Mouse (Mus musculus): ENCODE measurements at regions not wholly inside any gene's neighbourhood (a gene's known extent, or its start where the extent isn't known, plus 50 kb on each side); places are given as distances from the start of the nearest gene placed in this dataset.
A peak's percentile ranks its signal among the peaks of the same experiment; 100 is the strongest.
"Not testable (repeated sequence)": the region's sequence is repeated elsewhere in the genome, so short reads cannot be mapped to it uniquely, and the experiment has no call there.

- no peak for ATAC-seq (ENCODE audit: low FRiP score)
- no peaks in the 10 kb centered on the region for H3K9me3 ChIP-seq
- no peak overlapping the region for H3K4me3 ChIP-seq
- WGBS: 73% methylated on average over 9 of the region's 9 CpGs
- H3K27ac ChIP-seq: no peak overlapping the region
- H3K4me1 ChIP-seq (replicated peaks): no peaks in the 10 kb centered on the region
- no peaks in the 10 kb centered on the region for H3K27me3 ChIP-seq
- H3K4me2 ChIP-seq: no peak overlapping the region
- no peaks in the 10 kb centered on the region for H3K36me3 ChIP-seq
- no peak overlapping the region for H3K9ac ChIP-seq
Measured at GRCm38 (mm10) chr6:50840826-50841225, 186.6 kb upstream of the Npvf start.

GRCm38 (mm10) chr6:50845246-50845645, 191.0 kb upstream of the Npvf start:
- ATAC-seq (ENCODE audit: low FRiP score); H3K36me3 ChIP-seq; H3K27ac ChIP-seq; H3K4me2 ChIP-seq; H3K27me3 ChIP-seq; H3K9ac ChIP-seq; H3K4me3 ChIP-seq; H3K9me3 ChIP-seq: not testable (repeated sequence)
- H3K4me1 ChIP-seq (replicated peaks): peaks cover 20% of the 10 kb centered on the region
- 92% methylated on average over 2 of the region's 2 CpGs for whole genome bisulfite sequencing

- H3K9ac ChIP-seq: no peak overlapping the region
- no peak overlapping the region for H3K4me2 ChIP-seq
- peak overlapping the region; percentile 30 for H3K27ac ChIP-seq
- H3K9me3 ChIP-seq: no peaks in the 10 kb centered on the region
- peaks cover 20% of the 10 kb centered on the region for H3K4me1 ChIP-seq (replicated peaks)
- WGBS: 56% methylated on average over 18 of the region's 18 CpGs
- peak; percentile 43; the same call in 1 of the 2 replicates for ATAC-seq (ENCODE audit: low FRiP score)
- no peaks in the 10 kb centered on the region for H3K36me3 ChIP-seq
- H3K4me3 ChIP-seq: no peak overlapping the region
- no peaks in the 10 kb centered on the region for H3K27me3 ChIP-seq
Measured at GRCm38 (mm10) chr6:50846740-50847516, 192.7 kb upstream of the Npvf start.

GRCm38 (mm10) chr6:50847548-50847947, 193.3 kb upstream of the Npvf start:
- Histone ChIP-seq H3K4me2 (no peak overlapping the region), H3K4me1 (replicated peaks) (peaks cover 20% of the 10 kb centered on the region), H3K27ac (no peak overlapping the region; the same call in 1 of the 2 replicates), H3K9me3 (no peaks in the 10 kb centered on the region), H3K9ac (no peak overlapping the region), H3K36me3 (no peaks in the 10 kb centered on the region), H3K27me3 (no peaks in the 10 kb centered on the region), H3K4me3 (no peak overlapping the region)
- 84% methylated on average over 7 of the region's 7 CpGs for WGBS
- no peak for ATAC-seq (ENCODE audit: low FRiP score)

- no peaks in the 10 kb centered on the region for H3K36me3 ChIP-seq
- no peak overlapping the region for H3K4me3 ChIP-seq
- no peak overlapping the region for H3K27ac ChIP-seq
- no peaks in the 10 kb centered on the region for H3K27me3 ChIP-seq
- H3K9ac ChIP-seq: no peak overlapping the region
- WGBS: 91% methylated on average over 4 of the region's 4 CpGs
- H3K9me3 ChIP-seq: no peaks in the 10 kb centered on the region
- no peaks in the 10 kb centered on the region for H3K4me1 ChIP-seq (replicated peaks)
- H3K4me2 ChIP-seq: no peak overlapping the region
- ATAC-seq (ENCODE audit: low FRiP score): no peak
Measured at GRCm38 (mm10) chr6:50859162-50859561, 204.9 kb upstream of the Npvf start.

- H3K4me2 ChIP-seq: no peak overlapping the region
- 90% methylated on average over 5 of the region's 5 CpGs for WGBS
- ATAC-seq (ENCODE audit: low FRiP score): no peak
Measured at GRCm38 (mm10) chr6:50877991-50878390, 223.8 kb upstream of the Npvf start.

GRCm38 (mm10) chr6:50882298-50882697, 228.1 kb upstream of the Npvf start:
- Histone ChIP-seq H3K4me2 (no peak overlapping the region), H3K36me3 (no peaks in the 10 kb centered on the region), H3K27me3 (no peaks in the 10 kb centered on the region), H3K4me1 (replicated peaks) (no peaks in the 10 kb centered on the region), H3K4me3 (no peak overlapping the region), H3K9me3 (no peaks in the 10 kb centered on the region), H3K9ac (no peak overlapping the region), H3K27ac (no peak overlapping the region)
- no peak for ATAC-seq (ENCODE audit: low FRiP score)
- 43% methylated on average over 3 of the region's 3 CpGs for WGBS

More at GRCm38 (mm10) chr6:50877991-50878390, 223.8 kb upstream of the Npvf start:
- Histone ChIP-seq H3K36me3 (no peaks in the 10 kb centered on the region), H3K27ac (no peak overlapping the region), H3K9me3 (no peaks in the 10 kb centered on the region), H3K4me1 (replicated peaks) (no peaks in the 10 kb centered on the region), H3K27me3 (no peaks in the 10 kb centered on the region), H3K4me3 (no peak overlapping the region), H3K9ac (no peak overlapping the region)

- Histone ChIP-seq H3K27me3 (no peaks in the 10 kb centered on the region), H3K4me1 (replicated peaks) (no peaks in the 10 kb centered on the region), H3K9me3 (no peaks in the 10 kb centered on the region), H3K27ac (no peak overlapping the region), H3K36me3 (no peaks in the 10 kb centered on the region), H3K9ac (no peak overlapping the region), H3K4me3 (no peak overlapping the region), H3K4me2 (no peak overlapping the region)
- ATAC-seq (ENCODE audit: low FRiP score): no peak
- 71% methylated on average over 4 of the region's 4 CpGs for WGBS
Measured at GRCm38 (mm10) chr6:50882759-50883158, 228.5 kb upstream of the Npvf start.

- no peak for ATAC-seq (ENCODE audit: low FRiP score)
Measured at GRCm38 (mm10) chr6:50885031-50885430, 230.8 kb upstream of the Npvf start.

GRCm38 (mm10) chr6:50885771-50886360, 231.6 kb upstream of the Npvf start:
- 92% methylated on average over 8 of the region's 8 CpGs for WGBS
- Histone ChIP-seq H3K4me3 (no peak overlapping the region), H3K9ac (no peak overlapping the region), H3K27ac (no peak overlapping the region), H3K27me3 (no peaks in the 10 kb centered on the region), H3K36me3 (no peaks in the 10 kb centered on the region), H3K4me1 (replicated peaks) (peaks cover 13% of the 10 kb centered on the region), H3K4me2 (no peak overlapping the region), H3K9me3 (no peaks in the 10 kb centered on the region)
- no peak for ATAC-seq (ENCODE audit: low FRiP score)

More at GRCm38 (mm10) chr6:50885031-50885430, 230.8 kb upstream of the Npvf start:
- Histone ChIP-seq H3K9ac (no peak overlapping the region), H3K4me1 (replicated peaks) (peaks cover 5% of the 10 kb centered on the region), H3K27ac (no peak overlapping the region), H3K36me3 (no peaks in the 10 kb centered on the region), H3K4me2 (no peak overlapping the region), H3K27me3 (no peaks in the 10 kb centered on the region), H3K4me3 (no peak overlapping the region), H3K9me3 (no peaks in the 10 kb centered on the region)
- 89% methylated on average over 4 of the region's 4 CpGs for WGBS

- H3K9ac ChIP-seq: peak overlapping the region; percentile 49
- ATAC-seq (ENCODE audit: low FRiP score): peak; percentile 91
- H3K4me1 ChIP-seq (replicated peaks): peaks cover 32% of the 10 kb centered on the region
- H3K36me3 ChIP-seq: no peaks in the 10 kb centered on the region
- H3K27ac ChIP-seq: peak overlapping the region; percentile 92
- H3K9me3 ChIP-seq: no peaks in the 10 kb centered on the region
- no peaks in the 10 kb centered on the region for H3K27me3 ChIP-seq
- peak overlapping the region; percentile 38 for H3K4me2 ChIP-seq
- 7% methylated on average over 25 of the region's 25 CpGs for WGBS
- H3K4me3 ChIP-seq: no peak overlapping the region
Measured at GRCm38 (mm10) chr6:50890370-50891204, 236.3 kb upstream of the Npvf start.

GRCm38 (mm10) chr6:50891205-50891526, 236.9 kb upstream of the Npvf start:
- H3K27ac ChIP-seq: peak overlapping the region; percentile 92
- 35% methylated on average over 3 of the region's 3 CpGs for WGBS
- H3K9me3 ChIP-seq: no peaks in the 10 kb centered on the region
- H3K4me2 ChIP-seq: peak overlapping the region; percentile 38
- H3K4me3 ChIP-seq: no peak overlapping the region
- H3K4me1 ChIP-seq (replicated peaks): peaks cover 32% of the 10 kb centered on the region
- ATAC-seq (ENCODE audit: low FRiP score): no peak
- peak overlapping the region; percentile 49 for H3K9ac ChIP-seq
- no peaks in the 10 kb centered on the region for H3K27me3 ChIP-seq
- no peaks in the 10 kb centered on the region for H3K36me3 ChIP-seq

Data from hindbrain, embryonic 13.5 days (tissue).